Mouse (Mus musculus) mesoderm, embryonic 11.5 days (tissue): ENCODE measurements at regions not wholly inside any gene's neighbourhood (a gene's known extent, or its start where the extent isn't known, plus 50 kb on each side); places are given as distances from the start of the nearest gene placed in this dataset.

ENCODE experiments used
- DNase-seq: peaks from one replicate; pipeline ENCODE4 v3.0.0-alpha.2; 2012; ENCODE audit warnings: low read depth, low spot score

DNA sequence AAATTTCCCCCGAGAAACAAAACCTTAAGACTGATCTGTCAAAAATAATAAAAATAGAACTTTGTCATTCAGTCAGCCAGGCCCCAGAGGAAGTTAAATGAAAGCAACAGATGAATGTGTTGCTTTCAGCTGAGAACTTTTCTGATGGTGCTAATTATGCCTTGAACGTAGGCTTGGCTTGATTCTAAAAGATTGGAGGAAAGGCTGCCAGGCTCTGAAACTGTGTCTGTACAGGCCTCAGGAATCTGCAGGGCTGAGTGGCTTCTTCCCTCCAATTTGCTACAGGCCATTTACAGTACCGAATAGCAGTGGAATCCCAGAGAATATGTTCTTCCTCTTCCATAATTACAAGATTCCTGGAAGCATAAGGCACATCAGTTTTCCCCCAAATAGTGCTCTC, 1103.2 kb upstream of the Crim1 start:
- DNase-seq = no peak

DNA sequence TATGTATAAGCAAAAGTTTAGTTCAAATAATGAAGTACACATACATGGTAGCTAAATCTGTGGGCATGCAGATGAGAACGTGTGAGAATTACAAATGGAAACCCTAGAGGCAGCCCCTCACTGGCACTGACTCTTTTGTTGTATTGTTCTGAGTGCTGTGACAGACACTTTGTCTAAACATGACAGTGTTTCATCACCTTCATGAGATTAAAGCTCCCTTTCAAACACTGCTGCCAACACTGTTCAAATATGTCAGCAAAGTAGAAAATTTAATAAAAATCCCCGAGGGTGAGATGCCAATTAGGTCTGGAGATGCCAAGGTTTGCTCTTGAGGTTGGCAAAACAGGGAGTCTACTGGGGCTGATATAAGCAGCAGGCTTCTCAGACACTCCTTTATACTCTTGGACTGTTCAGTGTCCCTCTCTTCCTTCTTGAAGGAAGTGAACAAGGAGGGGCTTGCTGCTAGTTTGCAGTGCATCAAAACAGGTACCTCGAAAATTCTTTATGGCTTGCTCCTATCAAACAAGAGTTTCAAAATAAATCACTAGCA, 1100.9 kb upstream of the Crim1 start:
- DNase-seq = no peak

DNA sequence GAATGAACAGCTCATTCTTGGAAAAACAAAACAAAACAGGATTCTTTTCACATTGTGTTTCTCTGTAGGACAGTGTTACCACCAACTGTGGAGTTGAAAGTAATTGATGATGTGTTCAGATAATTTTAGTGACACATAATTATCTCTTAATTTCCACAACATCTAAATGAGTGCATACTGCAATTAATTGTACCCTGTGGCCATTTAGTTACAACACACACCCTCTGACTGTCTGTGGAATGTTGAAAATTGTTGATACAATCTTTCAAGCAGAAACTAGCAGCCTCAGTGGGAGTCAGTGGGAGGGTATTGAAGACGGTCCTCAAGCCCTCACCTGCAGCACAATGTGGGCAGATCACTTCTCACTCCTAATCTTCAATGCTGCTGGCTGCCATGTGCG, 1084.1 kb upstream of the Crim1 start:
- DNase-seq = peak; percentile 1

DNA sequence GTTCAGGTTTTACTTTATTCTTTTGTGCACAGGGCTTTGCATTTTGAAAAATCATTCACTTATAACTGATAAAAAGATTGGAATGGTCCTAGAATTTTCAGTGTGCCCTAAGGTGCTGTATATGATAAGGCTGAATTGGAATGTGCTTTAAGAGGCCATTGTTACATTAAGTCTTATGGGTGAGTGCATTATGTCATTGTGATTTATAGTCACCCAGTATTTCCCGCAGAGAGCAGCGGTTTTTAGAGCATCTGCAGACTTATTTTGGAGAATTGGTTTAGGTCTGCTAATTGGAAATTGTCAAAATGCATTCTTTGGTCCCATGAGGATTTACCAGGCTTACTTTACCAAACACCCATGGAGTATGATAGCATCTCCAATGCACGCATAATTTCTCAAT, 1083.1 kb upstream of the Crim1 start:
- DNase-seq = peak; percentile 9

DNA sequence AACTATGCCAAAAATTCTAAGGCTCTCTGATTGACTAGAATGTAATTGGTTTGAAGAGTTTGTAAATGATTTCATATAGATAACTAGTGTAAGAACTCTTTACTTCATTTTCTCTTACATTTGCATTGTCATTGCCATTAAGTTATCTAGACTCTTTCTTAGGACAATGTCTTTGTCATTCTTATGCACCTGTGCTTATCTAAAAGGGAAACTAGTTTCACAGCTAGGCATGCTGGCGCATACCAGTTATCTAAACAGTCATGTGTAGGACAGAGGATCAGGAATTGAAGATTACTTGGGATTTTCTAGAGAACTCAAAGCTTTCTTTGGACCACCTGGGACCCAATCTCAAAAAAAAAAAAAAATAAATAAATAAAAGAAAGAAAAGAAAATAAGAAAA, 1081.6 kb upstream of the Crim1 start:
- DNase-seq = no peak

DNA sequence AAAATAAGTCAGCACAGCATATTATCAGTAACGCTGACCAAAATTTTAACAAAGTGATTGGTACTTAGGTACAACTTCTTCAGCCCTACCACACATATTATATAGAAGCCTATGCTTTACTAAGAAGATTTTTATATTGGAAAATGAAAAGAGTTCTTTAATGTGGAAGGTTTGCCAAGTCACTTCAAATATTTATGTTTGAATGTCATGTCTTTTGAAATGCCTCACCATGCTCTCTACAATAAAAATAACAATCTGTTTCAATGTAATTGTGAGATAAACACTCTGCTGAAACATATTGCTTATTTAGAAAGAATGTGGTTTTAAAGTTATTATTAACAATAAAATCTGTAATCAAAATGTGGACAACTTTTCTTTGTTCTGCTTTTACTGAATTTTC, 1073.0 kb upstream of the Crim1 start:
- DNase-seq = no peak
